Mouse (Mus musculus) CD4-positive, CD25-positive, alpha-beta regulatory T cell, adult 4 months (primary cell): ENCODE data around the gene Gm13103. TPM values are rescaled to one million over a fixed set of nuclear protein-coding genes. Genes with fewer than 3 reads are reported as not detected.
"Not testable (repeated sequence)": the region's sequence is repeated elsewhere in the genome, so short reads cannot be mapped to it uniquely, and the experiment has no call there.

Source experiments
- ATAC-seq: one replicate; pipeline ENCODE4 v1.8.0; 2017
- polyA plus RNA-seq, 2 experiments: library from polyadenylated mRNA; unstranded; fragments of 100-300 nt; shearing (Covaris generic); gene quantifications; one replicate each; pipeline ENCODE4 v1.2.1; 2017

Gm13103 gene
- not detected for polyA plus RNA-seq

- not testable (repeated sequence) for ATAC-seq
Observed at GRCm38 (mm10) chr4:143846197-143846596, at the start of gene Gm13103. Gene Gm13103 (plus strand): TSS chr4:143846497.

GRCm38 (mm10) chr4:143815993-143816392 lies 30.3 kb upstream of the Gm13103 start, which contains the start of gene Gm13084:
Gene Gm13084 (minus strand): TSS chr4:143816093.
- no peak for ATAC-seq

GRCm38 (mm10) chr4:143882371-143882770 lies 36.1 kb downstream of the Gm13103 start:
- not testable (repeated sequence) for ATAC-seq

GRCm38 (mm10) chr4:143894406-143894805 lies 48.1 kb downstream of the Gm13103 start:
- ATAC-seq: not testable (repeated sequence)

- not testable (repeated sequence) for ATAC-seq
Observed at GRCm38 (mm10) chr4:143900280-143900679, 54.0 kb downstream of the Gm13103 start, which contains the start of gene Pramef6. Gene Pramef6 (minus strand): TSS chr4:143900380.

Other genes starting within 250 kb of the Gm13103 start
- gene Gm13083, start 231.5 kb upstream of the Gm13103 start, polyA plus RNA-seq: not detected
- gene Gm13088, start 189.3 kb upstream of the Gm13103 start, polyA plus RNA-seq: not detected
- gene Gm13089, start 143.8 kb upstream of the Gm13103 start, polyA plus RNA-seq: not detected
- gene Gm13078, start 127.0 kb upstream of the Gm13103 start, polyA plus RNA-seq: not detected
- not detected for gene Gm13023, start 57.1 kb upstream of the Gm13103 start, polyA plus RNA-seq
- gene Gm13084, start 30.4 kb upstream of the Gm13103 start, polyA plus RNA-seq: not detected
- not detected for gene Pramef6, start 53.9 kb downstream of the Gm13103 start, polyA plus RNA-seq
- not detected for gene Pramef25, start 104.5 kb downstream of the Gm13103 start, polyA plus RNA-seq
- gene Gm13101, start 120.5 kb downstream of the Gm13103 start, polyA plus RNA-seq: not detected
- not detected for gene Pramef17, start 147.9 kb downstream of the Gm13103 start, polyA plus RNA-seq
- not detected for gene Pramel4, start 212.6 kb downstream of the Gm13103 start, polyA plus RNA-seq